30 mouse cellular contexts compared by ENCODE assay signal in genomic region chr19:56971347-56971746, GRCm38 (mm10). TPM values are rescaled to one million over a fixed set of nuclear protein-coding genes. Genes with fewer than 3 reads are reported as not detected.
DNase-seq lines count a peak whose midpoint lies in the region; ATAC-seq and TF ChIP-seq lines count a peak whose summit lies in the region.
"Had no signal": no experiment of that assay in that cellular context is flagged by ENCODE, and none has a peak within 500 bp of the region (broad histone marks: within the 10 kb centered on the region; RNA-seq: fewer than 3 reads in every experiment).

No protein-coding gene starts in this region.

- 0 out of 2 replicates have a peak overlapping the region, but pooled peaks have one; percentile 5 for H3K27ac ChIP-seq in gastrocnemius, adult 2 months
- H3K27ac ChIP-seq in kidney, embryonic 15.5 days, result no peak overlapping the region
- H3K27ac ChIP-seq: embryonic facial prominence, embryonic 10.5 days; embryonic facial prominence, embryonic 13.5 days; forebrain, embryonic 12.5 days; forebrain, embryonic 15.5 days; heart, adult 2 months; heart, embryonic 10.5 days; heart, embryonic 13.5 days; hindbrain, embryonic 14.5 days; hindbrain, postnatal 0 days had no signal

- no peak overlapping the region for H3K4me3 ChIP-seq in gastrocnemius, adult 2 months
- H3K4me3 ChIP-seq in kidney, embryonic 15.5 days (replicated peaks), result no peak overlapping the region
- H3K4me3 ChIP-seq: embryonic facial prominence, embryonic 10.5 days; embryonic facial prominence, embryonic 13.5 days; erythroblast, embryonic 14.5 days; forebrain, embryonic 12.5 days; forebrain, embryonic 15.5 days; heart, adult 2 months; heart, embryonic 10.5 days; heart, embryonic 13.5 days had no signal

- H3K4me2 ChIP-seq in kidney, embryonic 15.5 days, result no peak overlapping the region
- H3K4me2 ChIP-seq: embryonic facial prominence, embryonic 13.5 days; forebrain, embryonic 12.5 days; forebrain, embryonic 15.5 days; heart, embryonic 13.5 days; hindbrain, embryonic 14.5 days had no signal

- no peak for DNase-seq in gastrocnemius, adult 2 months
- no peak for DNase-seq in gastrocnemius, adult 18-20 months (ENCODE audit: low spot score)
- peak; percentile 36 for DNase-seq in kidney, adult 18-20 months
- peak; percentile 51 for DNase-seq in kidney, postnatal 14 days
- no peak for DNase-seq in kidney, postnatal 4 days
- DNase-seq in lung, postnatal 36 days, result peak; percentile 33
- DNase-seq in lung, adult 18-20 months, result no peak
- DNase-seq: adrenal gland, postnatal 25 days; cerebellum, adult 11-12 months; cerebellum, adult 8-10 months; cerebellum, postnatal 10 days; cerebellum, postnatal 36 days; embryo, embryonic 11 days; gastrocnemius, postnatal 36 days; heart, adult 2 months; heart, postnatal 14 days; heart, postnatal 4 days had no signal

- no peaks in the 10 kb centered on the region for H3K4me1 ChIP-seq in kidney, embryonic 15.5 days
- H3K4me1 ChIP-seq: forebrain, embryonic 15.5 days had no signal

- H3K9ac ChIP-seq in kidney, embryonic 15.5 days, result no peak overlapping the region
- H3K9ac ChIP-seq: embryonic facial prominence, embryonic 13.5 days; forebrain, embryonic 12.5 days; forebrain, embryonic 15.5 days; heart, embryonic 13.5 days; hindbrain, embryonic 14.5 days had no signal

- 74% methylated on average over 7 of the region's 7 CpGs for WGBS in kidney, embryonic 15.5 days

- TF ChIP-seq CTCF in gastrocnemius, adult 2 months (IDR thresholded peaks at IDR 0.05), result no peak

- ATAC-seq in kidney, embryonic 15.5 days (replicated peaks; ENCODE audit: low FRiP score), result no peak
- ATAC-seq: CD4-positive, CD25-positive, alpha-beta regulatory T cell, adult 4 months; forebrain, embryonic 15.5 days; hindbrain, postnatal 0 days had no signal

- H3K9me3 ChIP-seq in kidney, embryonic 15.5 days (replicated peaks), result no peaks in the 10 kb centered on the region
- H3K9me3 ChIP-seq: embryonic facial prominence, embryonic 10.5 days; embryonic facial prominence, embryonic 13.5 days; forebrain, embryonic 12.5 days; forebrain, embryonic 15.5 days; heart, embryonic 10.5 days; heart, embryonic 13.5 days had no signal

- no peaks in the 10 kb centered on the region for H3K27me3 ChIP-seq in kidney, embryonic 15.5 days
- H3K27me3 ChIP-seq: embryonic facial prominence, embryonic 13.5 days; forebrain, embryonic 12.5 days; forebrain, embryonic 15.5 days; heart, embryonic 13.5 days had no signal

- intact Hi-C loops in gastrocnemius, adult 2 months (cut with DNase I), result no loop called here

- H3K36me3 ChIP-seq in kidney, embryonic 15.5 days, result no peaks in the 10 kb centered on the region
- H3K36me3 ChIP-seq: embryonic facial prominence, embryonic 10.5 days; embryonic facial prominence, embryonic 13.5 days; forebrain, embryonic 12.5 days; forebrain, embryonic 15.5 days; heart, embryonic 10.5 days; heart, embryonic 13.5 days had no signal

RNA-seq across cellular contexts. Expression of gene Afap1l2, which starts 36.7 kb away (rescaled TPM):
- total RNA-seq in gastrocnemius, adult 2 months (2021), result 1 to 10 TPM; 1.6 TPM
- total RNA-seq in gastrocnemius, adult 18-20 months (2021), result 1 to 10 TPM; 1.2 to 1.9 TPM
- polyA plus RNA-seq in kidney, embryonic 15.5 days (2015; fragmentation: Nextera tagmentation; extraction: Ambion mirVana), result 16.8 and 18.3 TPM in 2 replicates
- total RNA-seq: granulocyte monocyte progenitor cell, adult 5-6 weeks; MEL had no signal
- polyA plus RNA-seq: CD4-positive, CD25-positive, alpha-beta regulatory T cell, adult 4 months; erythroblast, embryonic 14.5 days had no signal

Comparison
In these comparisons a context has a peak if more than half of its experiments do, and no peak if none do; other contexts are left out.
1. DNase-seq: peak in kidney, adult 18-20 months (single experiment), kidney, postnatal 14 days (single experiment) and lung, postnatal 36 days (single experiment); none in gastrocnemius, adult 2 months (single experiment), gastrocnemius, adult 18-20 months (single experiment), kidney, postnatal 4 days (0 of 2) and lung, adult 18-20 months (0 of 2).